Mouse (Mus musculus): ENCODE measurements at regions not wholly inside any gene's neighbourhood (a gene's known extent, or its start where the extent isn't known, plus 50 kb on each side); places are given as distances from the start of the nearest gene placed in this dataset.
A peak's percentile ranks its signal among the peaks of the same experiment; 100 is the strongest.

GRCm38 (mm10) chr8:91949110-91949509 is 147.2 kb upstream of the Irx3 start:
- Histone ChIP-seq H3K4me2 (ENCODE audit: low read length) (peak overlapping the region; percentile 20), H3K4me3 (ENCODE audit: low read length) (no peak overlapping the region), H3K9ac (ENCODE audit: low read depth, low read length) (no peak overlapping the region), H3K4me1 (ENCODE audit: control insufficient read depth, insufficient read depth, low read depth, low read length) (no peaks in the 10 kb centered on the region), H3K27me3 (replicated peaks; ENCODE audit: control insufficient read depth, insufficient read depth, low read length) (no peaks in the 10 kb centered on the region), H3K36me3 (ENCODE audit: control insufficient read depth, insufficient read depth, low read length) (no peaks in the 10 kb centered on the region), H3K9me3 (ENCODE audit: control insufficient read depth, low read length) (no peaks in the 10 kb centered on the region), H3K27ac (ENCODE audit: low read depth, low read length) (no peak overlapping the region)
- ATAC-seq = no peak
- WGBS = 65% methylated on average over 9 of the region's 9 CpGs

- Histone ChIP-seq H3K9me3 (ENCODE audit: control insufficient read depth, low read length) (no peaks in the 10 kb centered on the region), H3K4me1 (ENCODE audit: control insufficient read depth, insufficient read depth, low read depth, low read length) (no peaks in the 10 kb centered on the region), H3K4me3 (ENCODE audit: low read length) (no peak overlapping the region), H3K9ac (ENCODE audit: low read depth, low read length) (no peak overlapping the region), H3K4me2 (ENCODE audit: low read length) (peak overlapping the region; percentile 20), H3K27me3 (replicated peaks; ENCODE audit: control insufficient read depth, insufficient read depth, low read length) (no peaks in the 10 kb centered on the region), H3K27ac (ENCODE audit: low read depth, low read length) (no peak overlapping the region), H3K36me3 (ENCODE audit: control insufficient read depth, insufficient read depth, low read length) (no peaks in the 10 kb centered on the region)
- 65% methylated on average over 18 of the region's 18 CpGs for WGBS
- no peak for ATAC-seq
These were observed 146.5 kb upstream of the Irx3 start for GRCm38 (mm10) chr8:91948173-91948940.

- Histone ChIP-seq H3K4me1 (ENCODE audit: control insufficient read depth, insufficient read depth, low read depth, low read length) (no peaks in the 10 kb centered on the region), H3K4me2 (ENCODE audit: low read length) (no peak overlapping the region), H3K4me3 (ENCODE audit: low read length) (no peak overlapping the region), H3K27ac (ENCODE audit: low read depth, low read length) (no peak overlapping the region), H3K36me3 (ENCODE audit: control insufficient read depth, insufficient read depth, low read length) (no peaks in the 10 kb centered on the region), H3K27me3 (replicated peaks; ENCODE audit: control insufficient read depth, insufficient read depth, low read length) (no peaks in the 10 kb centered on the region), H3K9me3 (ENCODE audit: control insufficient read depth, low read length) (peaks cover 2% of the 10 kb centered on the region; the same call in 1 of the 2 replicates), H3K9ac (ENCODE audit: low read depth, low read length) (no peak overlapping the region)
- ATAC-seq = no peak
- 21% methylated on average over 5 of the region's 5 CpGs for WGBS
These were observed 139.1 kb upstream of the Irx3 start for GRCm38 (mm10) chr8:91941005-91941404.

GRCm38 (mm10) chr8:91937227-91937626 is 135.4 kb upstream of the Irx3 start:
- Histone ChIP-seq H3K4me1 (ENCODE audit: control insufficient read depth, insufficient read depth, low read depth, low read length) (no peaks in the 10 kb centered on the region), H3K9ac (ENCODE audit: low read depth, low read length) (no peak overlapping the region), H3K36me3 (ENCODE audit: control insufficient read depth, insufficient read depth, low read length) (no peaks in the 10 kb centered on the region), H3K27ac (ENCODE audit: low read depth, low read length) (no peak overlapping the region), H3K4me3 (ENCODE audit: low read length) (no peak overlapping the region), H3K27me3 (replicated peaks; ENCODE audit: control insufficient read depth, insufficient read depth, low read length) (no peaks in the 10 kb centered on the region), H3K9me3 (ENCODE audit: control insufficient read depth, low read length) (no peaks in the 10 kb centered on the region), H3K4me2 (ENCODE audit: low read length) (no peak overlapping the region)
- 53% methylated on average over 2 of the region's 2 CpGs for WGBS
- no peak for ATAC-seq

- H3K4me2 ChIP-seq (ENCODE audit: low read length) = no peak overlapping the region
- H3K4me3 ChIP-seq (ENCODE audit: low read length) = no peak overlapping the region
- no peaks in the 10 kb centered on the region for H3K9me3 ChIP-seq (ENCODE audit: control insufficient read depth, low read length)
- no peak for ATAC-seq
- WGBS = 84% methylated on average over 4 of the region's 4 CpGs
- no peak overlapping the region for H3K9ac ChIP-seq (ENCODE audit: low read depth, low read length)
- no peaks in the 10 kb centered on the region; the same call in 1 of the 2 replicates for H3K27me3 ChIP-seq (replicated peaks; ENCODE audit: control insufficient read depth, insufficient read depth, low read length)
- no peaks in the 10 kb centered on the region for H3K36me3 ChIP-seq (ENCODE audit: control insufficient read depth, insufficient read depth, low read length)
- no peaks in the 10 kb centered on the region for H3K4me1 ChIP-seq (ENCODE audit: control insufficient read depth, insufficient read depth, low read depth, low read length)
- no peak overlapping the region for H3K27ac ChIP-seq (ENCODE audit: low read depth, low read length)
These were observed 128.7 kb upstream of the Irx3 start for GRCm38 (mm10) chr8:91930520-91930919.

GRCm38 (mm10) chr8:91925968-91926524 is 124.2 kb upstream of the Irx3 start:
- WGBS = 86% methylated on average over 8 of the region's 8 CpGs
- Histone ChIP-seq H3K9me3 (ENCODE audit: control insufficient read depth, low read length) (no peaks in the 10 kb centered on the region), H3K27me3 (replicated peaks; ENCODE audit: control insufficient read depth, insufficient read depth, low read length) (no peaks in the 10 kb centered on the region; the same call in 1 of the 2 replicates), H3K4me1 (ENCODE audit: control insufficient read depth, insufficient read depth, low read depth, low read length) (no peaks in the 10 kb centered on the region), H3K36me3 (ENCODE audit: control insufficient read depth, insufficient read depth, low read length) (no peaks in the 10 kb centered on the region), H3K27ac (ENCODE audit: low read depth, low read length) (no peak overlapping the region), H3K9ac (ENCODE audit: low read depth, low read length) (no peak overlapping the region), H3K4me2 (ENCODE audit: low read length) (no peak overlapping the region), H3K4me3 (ENCODE audit: low read length) (no peak overlapping the region)
- ATAC-seq = no peak

- no peak for ATAC-seq
- Histone ChIP-seq H3K36me3 (ENCODE audit: control insufficient read depth, insufficient read depth, low read length) (no peaks in the 10 kb centered on the region), H3K4me2 (ENCODE audit: low read length) (no peak overlapping the region), H3K9me3 (ENCODE audit: control insufficient read depth, low read length) (no peaks in the 10 kb centered on the region), H3K4me3 (ENCODE audit: low read length) (no peak overlapping the region), H3K27ac (ENCODE audit: low read depth, low read length) (no peak overlapping the region), H3K27me3 (replicated peaks; ENCODE audit: control insufficient read depth, insufficient read depth, low read length) (no peaks in the 10 kb centered on the region), H3K4me1 (ENCODE audit: control insufficient read depth, insufficient read depth, low read depth, low read length) (no peaks in the 10 kb centered on the region), H3K9ac (ENCODE audit: low read depth, low read length) (no peak overlapping the region)
- WGBS = 89% methylated on average over 4 of the region's 4 CpGs
These were observed 122.3 kb upstream of the Irx3 start for GRCm38 (mm10) chr8:91924152-91924551.

- no peaks in the 10 kb centered on the region for H3K4me1 ChIP-seq (ENCODE audit: control insufficient read depth, insufficient read depth, low read depth, low read length)
- no peak overlapping the region for H3K27ac ChIP-seq (ENCODE audit: low read depth, low read length)
- no peaks in the 10 kb centered on the region for H3K27me3 ChIP-seq (replicated peaks; ENCODE audit: control insufficient read depth, insufficient read depth, low read length)
- H3K4me2 ChIP-seq (ENCODE audit: low read length) = no peak overlapping the region
- no peak for ATAC-seq
- H3K9ac ChIP-seq (ENCODE audit: low read depth, low read length) = no peak overlapping the region
- WGBS = 86% methylated on average over 3 of the region's 3 CpGs
- no peak overlapping the region for H3K4me3 ChIP-seq (ENCODE audit: low read length)
- H3K36me3 ChIP-seq (ENCODE audit: control insufficient read depth, insufficient read depth, low read length) = no peaks in the 10 kb centered on the region
- no peaks in the 10 kb centered on the region for H3K9me3 ChIP-seq (ENCODE audit: control insufficient read depth, low read length)
These were observed 120.5 kb upstream of the Irx3 start for GRCm38 (mm10) chr8:91922211-91922874.

- Histone ChIP-seq H3K4me2 (ENCODE audit: low read length) (no peak overlapping the region), H3K4me3 (ENCODE audit: low read length) (no peak overlapping the region), H3K4me1 (ENCODE audit: control insufficient read depth, insufficient read depth, low read depth, low read length) (no peaks in the 10 kb centered on the region), H3K9ac (ENCODE audit: low read depth, low read length) (no peak overlapping the region), H3K27ac (ENCODE audit: low read depth, low read length) (no peak overlapping the region), H3K36me3 (ENCODE audit: control insufficient read depth, insufficient read depth, low read length) (no peaks in the 10 kb centered on the region), H3K9me3 (ENCODE audit: control insufficient read depth, low read length) (no peaks in the 10 kb centered on the region), H3K27me3 (replicated peaks; ENCODE audit: control insufficient read depth, insufficient read depth, low read length) (no peaks in the 10 kb centered on the region)
- no peak for ATAC-seq
- 75% methylated on average over 5 of the region's 5 CpGs for WGBS
These were observed 116.0 kb upstream of the Irx3 start for GRCm38 (mm10) chr8:91917834-91918233.

All from hindbrain, embryonic 16.5 days (tissue).